Mouse (Mus musculus) right cerebral cortex, postnatal 10 days (tissue): Measurements from ENCODE around the gene Fzd9.
"Not testable (repeated sequence)": the region's sequence is repeated elsewhere in the genome, so short reads cannot be mapped to it uniquely, and the experiment has no call there.

Experiments
- DNase-seq, 2 experiments: peaks; one replicate each; pipeline ENCODE4 v3.0.0; 2021; ENCODE audit warnings: low spot score in 2 of 2

The Fzd9 gene

DNA sequence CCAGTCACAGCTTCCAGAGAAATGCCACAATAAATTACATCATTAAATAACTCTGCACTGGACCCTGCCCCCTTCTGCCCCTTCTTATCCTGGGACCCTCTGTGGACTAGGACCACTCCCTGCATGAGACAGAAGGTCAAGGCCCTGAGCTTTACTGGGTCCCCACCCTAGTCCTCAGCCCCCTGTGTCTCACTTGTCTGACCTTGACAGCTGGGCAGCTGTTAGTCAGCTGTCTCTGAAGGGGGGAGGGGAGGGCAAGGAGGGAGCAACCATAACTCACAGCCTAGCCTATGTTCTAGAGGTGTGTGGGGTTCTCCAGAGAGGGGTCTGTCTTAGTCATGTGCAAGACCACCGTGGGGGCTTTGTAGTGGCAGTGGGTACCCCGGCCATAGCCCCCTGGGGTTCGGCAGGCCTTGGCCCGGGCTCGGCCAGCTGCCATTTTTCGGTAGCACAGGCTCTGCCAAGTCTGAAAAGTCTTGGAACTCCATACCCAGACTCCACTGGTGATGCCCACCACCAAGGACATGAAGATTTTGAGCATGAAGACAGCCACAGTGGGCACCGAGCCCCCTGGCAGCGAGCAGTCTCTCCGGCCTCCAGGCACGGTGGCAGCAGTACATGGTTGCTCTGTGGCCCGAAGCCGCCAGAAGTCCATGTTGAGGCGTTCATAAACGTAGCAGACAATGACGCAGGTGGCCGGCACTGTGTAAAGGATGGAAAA, 1.9 kb downstream of the Fzd9 start:
- DNase-seq, result no peak

DNA sequence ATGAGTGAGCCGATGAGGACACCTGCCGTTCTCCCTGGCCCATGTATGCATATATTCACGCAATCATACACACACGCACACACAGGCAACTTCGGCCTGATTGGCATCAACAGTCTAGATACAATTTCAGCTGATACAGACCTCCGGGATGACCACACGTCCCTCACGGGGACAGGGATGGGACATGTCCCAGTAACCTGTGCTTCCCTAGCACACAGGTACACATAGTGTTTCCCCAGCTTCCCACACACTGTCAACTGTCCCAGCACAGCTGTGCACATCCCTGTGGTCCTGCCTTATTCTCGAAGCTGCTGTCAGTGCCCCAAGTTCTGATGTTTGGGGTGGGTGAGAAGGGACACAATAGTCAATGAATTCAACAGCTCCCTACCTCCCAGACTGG, 3.7 kb downstream of the Fzd9 start:
- DNase-seq, result no peak

DNA sequence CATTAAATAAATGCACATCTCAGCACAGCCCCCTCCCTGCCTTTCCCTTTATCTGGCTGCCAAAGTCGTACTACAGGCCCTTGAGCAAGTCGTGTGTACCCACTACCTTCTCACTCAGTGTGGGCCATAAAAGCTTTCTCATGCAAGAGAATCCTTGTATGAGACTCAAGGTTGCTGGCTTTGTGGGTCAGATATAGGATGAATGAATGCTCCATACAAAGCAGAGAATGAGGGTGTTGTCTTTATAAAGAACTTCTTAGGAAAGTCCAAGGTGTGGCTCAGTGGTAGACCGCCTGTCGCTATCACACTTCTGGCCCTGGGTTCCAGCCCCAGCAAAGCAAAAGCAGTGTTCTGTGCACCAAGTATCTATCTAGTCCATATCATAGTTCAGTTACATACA, 4.5 kb downstream of the Fzd9 start:
- DNase-seq, result no peak

DNA sequence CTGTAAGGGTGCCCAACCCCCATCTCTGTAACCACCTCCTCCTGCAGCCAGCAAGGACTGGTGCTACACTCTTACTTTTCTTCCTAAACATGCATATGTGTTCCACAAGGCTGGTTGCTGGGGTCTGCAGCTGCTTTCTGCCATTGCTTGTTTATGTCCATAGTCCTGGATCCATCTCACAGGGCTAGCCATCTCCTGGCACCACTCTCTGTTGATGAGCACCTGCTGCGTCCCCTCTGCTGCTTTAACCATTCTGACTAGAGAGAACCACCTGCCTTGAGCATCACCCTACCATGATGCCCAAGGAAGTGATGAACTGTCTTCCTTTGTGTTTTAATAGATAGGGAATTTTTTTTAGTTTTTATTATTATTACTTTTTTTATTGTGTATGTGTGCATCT, 7.9 kb downstream of the Fzd9 start:
- DNase-seq, result no peak

DNA sequence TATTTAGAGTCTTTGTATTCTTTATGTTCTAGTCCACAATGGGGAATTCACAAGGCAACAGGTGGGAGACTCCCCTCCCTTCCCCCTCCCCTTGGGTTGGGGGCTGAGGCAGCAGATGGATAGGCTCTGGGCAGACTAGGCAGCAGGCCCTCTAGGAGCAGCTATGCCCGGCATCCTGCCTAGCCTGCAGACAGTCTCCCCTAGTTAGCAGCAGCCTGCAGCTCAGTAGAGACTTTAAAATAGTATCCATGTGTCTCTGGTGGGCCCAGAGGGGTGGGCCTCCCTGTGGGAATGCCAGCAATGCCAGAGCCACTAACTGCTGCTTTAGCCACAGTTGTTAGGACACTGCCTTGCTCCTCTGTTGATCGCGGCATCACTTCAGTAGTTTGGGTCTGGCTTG, 8.4 kb downstream of the Fzd9 start:
- DNase-seq, result no peak

DNA sequence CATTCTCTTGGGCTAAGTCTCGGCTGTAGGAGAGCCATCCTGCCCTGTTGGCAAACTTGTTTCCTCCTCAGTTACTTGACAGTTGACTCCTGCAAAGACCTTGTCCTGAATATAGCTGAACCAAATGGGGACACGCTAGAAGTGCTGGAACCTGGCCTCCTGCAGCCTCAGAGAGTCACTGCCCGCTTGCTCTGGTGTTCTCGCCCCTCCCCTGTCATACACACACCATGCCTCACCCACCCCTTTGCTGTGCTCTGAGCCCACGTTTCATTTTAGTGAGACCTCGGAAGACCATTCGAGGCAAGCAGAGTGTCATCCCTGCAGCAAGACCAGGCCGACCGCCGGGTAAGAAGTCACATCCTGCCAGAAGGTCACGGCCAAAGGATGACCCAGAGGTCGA, 8.9 kb downstream of the Fzd9 start:
- no peak for DNase-seq

DNA sequence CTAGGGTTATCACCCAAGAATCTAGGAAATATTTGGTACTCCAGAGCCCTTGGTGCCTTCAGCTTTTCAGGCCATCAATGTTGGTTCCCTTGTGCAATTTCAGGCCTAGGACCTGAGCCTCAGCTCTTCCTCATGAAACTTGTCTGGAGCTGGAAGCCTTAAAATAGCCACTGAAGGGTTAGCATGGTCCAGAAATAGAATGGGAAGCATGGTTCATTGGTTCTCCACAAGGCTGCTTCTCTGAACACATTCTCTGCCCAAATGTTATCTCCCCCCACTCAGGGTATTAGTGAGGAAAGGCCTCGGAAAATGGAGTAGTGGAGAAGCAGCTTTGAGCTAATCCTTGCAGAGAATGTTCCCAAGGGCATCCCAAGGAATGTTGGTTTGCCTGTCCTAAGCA, 9.6 kb downstream of the Fzd9 start:
- DNase-seq, result no peak

DNA sequence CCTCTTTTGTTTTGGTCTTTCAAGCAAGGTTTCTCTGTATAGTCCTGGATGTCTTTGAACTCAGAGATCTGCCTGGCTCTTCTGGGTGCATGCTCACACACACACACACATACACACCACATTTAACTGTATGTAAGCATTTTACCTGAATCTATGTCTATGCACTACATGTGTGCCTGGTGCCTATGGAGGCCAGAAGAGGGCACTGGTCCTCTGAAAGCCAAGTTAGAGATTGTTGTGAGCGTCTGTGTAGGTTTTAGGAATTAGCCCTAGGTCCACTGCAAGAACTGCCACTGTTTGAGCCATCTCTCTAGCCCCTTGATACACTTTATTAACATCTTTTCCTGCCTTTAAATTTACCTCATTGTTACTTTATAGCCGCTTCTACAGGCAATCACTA, 12.2 kb downstream of the Fzd9 start:
- DNase-seq, result no peak

DNA sequence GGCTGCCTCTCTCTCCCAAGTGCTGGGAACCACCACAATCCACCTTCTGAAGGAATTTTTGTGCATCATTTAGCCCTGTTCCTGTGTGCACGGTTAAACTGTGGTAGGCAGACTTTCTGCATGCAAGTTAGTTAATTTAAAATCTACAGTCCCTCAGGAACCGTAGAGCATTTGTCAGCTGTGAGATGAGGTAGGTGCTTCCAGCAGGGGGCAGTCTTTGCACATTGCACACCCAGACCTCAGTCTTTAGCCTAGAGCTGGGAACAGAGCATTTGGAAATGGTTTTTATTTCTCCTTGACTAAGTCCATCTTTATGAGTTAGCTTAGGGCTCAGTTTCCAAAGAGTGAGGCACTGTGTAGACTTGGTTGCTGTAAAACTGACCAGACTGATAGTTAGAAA, 14.5 kb downstream of the Fzd9 start:
- peak; percentile 53 to 80 for DNase-seq

DNA sequence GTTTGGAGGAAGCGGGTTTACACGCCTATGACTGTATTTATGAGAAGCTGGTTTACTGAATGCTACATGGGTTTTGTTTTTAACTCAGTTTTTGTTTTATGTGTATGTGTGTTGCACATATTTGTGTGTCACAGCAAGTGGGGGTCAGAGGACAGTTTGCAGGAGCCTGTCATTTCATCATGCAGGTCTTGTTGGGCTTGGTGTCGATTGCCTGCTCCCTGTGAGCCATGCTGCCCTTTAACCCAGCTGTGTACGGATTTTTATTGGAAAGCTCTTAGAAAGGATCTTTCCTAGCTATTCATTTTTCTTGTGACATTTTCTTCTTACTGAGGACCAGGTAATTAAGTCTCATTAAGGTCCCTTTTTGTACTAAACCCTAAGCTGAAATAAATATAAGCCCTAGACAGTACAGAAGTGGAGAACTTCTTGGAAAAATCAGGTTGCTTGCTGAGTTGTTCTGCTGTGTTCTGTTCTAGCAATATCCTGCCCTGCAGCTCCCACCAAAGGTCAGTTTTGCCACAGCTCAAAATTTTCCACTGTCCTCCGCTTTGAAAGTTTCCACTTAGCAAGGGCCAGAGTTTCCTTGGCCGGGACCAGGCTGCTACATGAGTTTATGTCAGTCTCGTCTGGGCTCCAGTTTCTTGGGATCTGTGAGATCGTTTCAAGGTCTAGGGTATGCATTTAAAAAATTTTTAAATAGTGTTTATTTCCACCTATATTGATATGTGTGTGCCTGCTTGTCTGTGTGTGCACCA, 17.7 kb downstream of the Fzd9 start:
- DNase-seq, result no peak

DNA sequence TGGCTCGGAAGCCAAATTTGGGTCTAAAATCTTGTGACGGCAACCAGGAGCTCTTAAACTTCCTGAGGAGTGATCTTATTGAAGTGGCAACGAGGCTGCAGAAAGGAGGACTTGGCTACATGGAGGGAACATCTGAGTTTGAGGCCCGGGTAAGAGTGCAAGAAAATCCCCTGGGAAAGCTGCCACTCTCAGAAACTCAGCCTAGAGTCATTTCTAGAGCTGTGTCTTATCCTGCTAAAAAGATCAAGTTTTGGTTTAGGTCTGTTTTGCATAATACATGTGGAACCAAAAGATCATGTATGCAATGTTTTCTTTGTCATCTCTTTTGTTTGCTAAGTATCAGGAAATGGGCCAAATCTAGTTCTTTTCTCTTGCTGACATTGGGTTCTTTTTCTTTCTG, 20.8 kb downstream of the Fzd9 start:
- DNase-seq, result no peak

DNA sequence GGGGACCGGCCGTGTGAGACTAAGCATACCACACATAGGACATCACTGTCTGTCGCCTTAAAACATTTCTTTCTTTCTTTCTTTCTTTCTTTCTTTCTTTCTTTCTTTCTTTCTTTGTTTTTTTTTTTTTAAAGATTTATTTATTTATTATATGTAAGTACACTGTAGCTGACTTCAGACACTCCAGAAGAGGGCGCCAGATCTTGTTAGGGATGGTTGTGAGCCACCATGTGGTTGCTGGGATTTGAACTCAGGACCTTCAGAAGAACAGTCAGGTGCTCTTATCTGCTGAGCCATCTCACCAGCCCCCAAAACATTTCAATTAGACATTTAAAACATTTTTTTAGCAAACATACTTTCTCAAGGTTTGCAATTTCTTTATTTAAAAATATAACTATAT, 25.2 kb downstream of the Fzd9 start:
- not testable (repeated sequence) for DNase-seq

DNA sequence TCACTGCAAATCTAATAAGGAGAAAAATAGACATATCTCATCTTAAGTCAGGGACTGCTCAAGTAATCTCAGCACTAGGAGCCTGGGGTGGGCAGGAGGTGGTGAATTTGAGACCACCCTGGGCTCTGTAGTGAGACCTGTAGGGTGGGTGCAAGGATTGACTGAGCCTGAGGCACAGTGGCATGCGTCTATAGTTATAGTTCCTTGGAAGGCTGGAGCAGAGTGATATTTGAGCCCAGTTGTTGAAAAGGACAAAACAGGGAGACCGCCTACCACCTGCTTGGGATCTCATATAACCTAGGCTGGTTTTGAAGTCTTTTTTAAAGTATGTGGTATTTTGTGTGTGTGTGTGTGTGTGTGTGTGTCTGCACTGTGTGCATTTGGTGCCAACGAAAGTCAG, 26.9 kb downstream of the Fzd9 start:
- DNase-seq, result no peak

DNA sequence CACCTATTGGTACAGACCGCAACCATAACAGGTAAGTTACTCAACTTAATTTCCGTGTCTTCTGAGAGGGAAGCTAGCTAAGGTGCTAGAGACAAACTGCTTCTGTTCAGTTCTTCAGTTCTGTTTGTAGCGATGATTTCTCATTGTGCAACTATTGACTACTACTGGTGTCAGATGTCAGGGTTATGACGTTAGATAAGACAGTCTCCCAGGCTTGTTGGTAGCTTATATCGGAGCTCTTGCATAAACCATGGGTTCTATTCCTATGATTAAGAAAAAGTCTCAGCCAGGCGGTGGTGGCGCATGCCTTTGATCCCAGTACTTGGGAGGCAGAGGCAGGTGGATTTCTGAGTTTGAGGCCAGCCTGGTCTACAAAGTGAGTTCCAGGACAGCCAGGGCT, 29.0 kb downstream of the Fzd9 start:
- no peak for DNase-seq

DNA sequence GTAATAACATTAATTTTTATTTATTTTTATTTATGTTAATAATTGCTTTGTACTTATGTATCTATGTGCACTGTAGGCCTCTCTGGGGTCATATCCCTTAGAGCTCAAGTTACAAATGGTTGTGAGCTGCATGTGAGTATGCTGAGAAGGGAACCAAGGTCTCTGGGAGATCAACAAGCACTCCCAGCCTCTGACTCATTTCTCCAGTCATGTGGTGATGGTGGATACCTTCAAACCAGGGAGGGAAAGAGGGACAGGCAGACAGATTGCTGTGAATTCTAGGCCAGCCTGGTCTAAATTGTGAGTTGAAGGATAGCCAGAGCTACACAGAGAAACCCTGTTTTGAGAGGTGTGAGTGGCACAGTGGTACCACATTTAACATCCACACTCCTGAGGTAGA, 30.1 kb downstream of the Fzd9 start:
- DNase-seq, result no peak

DNA sequence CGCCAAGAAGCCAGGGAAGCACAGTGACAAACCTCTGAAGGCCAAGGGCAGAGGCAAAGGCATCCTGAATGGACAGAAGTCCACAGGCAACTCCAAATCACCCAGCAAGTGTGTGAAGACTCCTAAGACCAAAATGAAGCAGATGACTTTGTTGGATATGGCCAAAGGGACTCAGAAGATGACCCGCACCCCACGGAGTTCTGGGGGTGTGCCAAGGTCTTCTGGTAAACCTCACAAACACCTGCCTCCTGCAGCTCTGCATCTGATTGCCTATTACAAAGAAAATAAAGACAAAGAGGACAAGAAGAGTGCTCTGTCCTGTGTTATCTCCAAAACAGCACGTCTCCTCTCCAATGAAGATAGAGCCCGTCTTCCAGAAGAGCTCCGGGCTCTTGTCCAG, 34.2 kb downstream of the Fzd9 start:
- DNase-seq, result no peak

DNA sequence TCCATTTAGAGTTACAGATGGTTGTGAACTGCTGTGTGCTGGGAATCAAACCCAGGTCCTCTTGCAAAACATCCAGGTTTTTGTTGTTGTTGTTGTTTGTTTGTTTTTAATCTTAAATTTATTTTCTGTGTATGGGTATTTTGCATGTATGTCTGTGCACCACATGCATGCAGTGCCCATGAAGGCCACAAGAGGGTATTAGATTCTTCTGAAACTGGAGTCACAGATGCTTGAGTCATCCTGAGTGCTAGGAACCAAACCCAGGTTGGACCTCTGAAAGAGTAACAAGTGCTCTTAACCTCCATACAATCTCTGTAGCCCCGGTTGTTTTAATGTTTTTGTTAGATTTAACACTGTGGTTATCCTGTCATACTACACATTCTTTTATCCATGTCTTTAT, 42.8 kb downstream of the Fzd9 start:
- no peak for DNase-seq

DNA sequence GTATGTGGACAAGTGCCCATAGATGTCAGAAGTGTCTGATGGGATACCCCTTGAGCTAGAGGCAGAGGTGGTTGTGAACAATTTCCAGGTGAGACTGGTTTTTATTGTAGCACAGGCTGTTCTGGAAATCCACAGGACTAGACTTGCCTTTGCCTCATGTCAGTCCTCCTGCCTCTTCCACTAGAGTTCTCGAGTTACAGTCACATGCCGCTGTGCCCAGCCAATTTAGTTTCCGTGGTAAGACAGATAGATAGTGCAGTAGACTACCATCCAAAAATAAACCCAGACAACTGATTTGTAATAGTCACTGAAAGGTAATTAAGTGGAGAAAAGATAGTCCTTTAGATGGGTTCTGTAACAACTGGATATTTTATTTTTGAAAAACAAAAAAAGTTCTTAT, 48.3 kb downstream of the Fzd9 start:
- DNase-seq, result no peak
